Mouse (Mus musculus) erythroblast, embryonic 14.5 days (primary cell): Measurements from ENCODE around the gene Lrrc32.

ENCODE experiments used
- GATA1 ChIP-seq: IDR thresholded peaks from 2 replicates; pipeline ENCODE4 v1.6.1; 2012; ENCODE audit warnings: low read length, inconsistent platforms, mixed read lengths
- TAL1 ChIP-seq: IDR thresholded peaks from 3 replicates; pipeline ENCODE4 v1.6.1; 2012; ENCODE audit warnings: low read length, inconsistent platforms, mixed read lengths

- TF ChIP-seq GATA1: no peak
- no peak for TF ChIP-seq TAL1
These were observed 52.5 kb downstream of the Lrrc32 start for GRCm38 (mm10) chr7:98541564-98541963.
